Mouse (Mus musculus): Measurements from ENCODE around the gene Rtca. TPM values are rescaled to one million over a fixed set of nuclear protein-coding genes. Genes with fewer than 3 reads are reported as not detected.

Gene Rtca
- polyA plus RNA-seq (2012; rRNA removed) (11.4 and 18.6 TPM in 2 replicates), polyA plus RNA-seq (2014; fragmentation: Nextera tagmentation; extraction: Ambion mirVana) (27.3 TPM in 2 replicates)

- ATAC-seq (ENCODE audit: insufficient read depth) (peak; percentile 93), DNase-seq (ENCODE audit: low read depth in 3 of 3, low spot score in 3 of 3) (peak; percentile 89 to 93 (median 91))
- TF ChIP-seq EP300 (IDR thresholded peaks at IDR 0.05; ENCODE audit: low read depth): no peak
- TF ChIP-seq CTCF (IDR thresholded peaks at IDR 0.05; ENCODE audit: low read depth): peak; percentile 97
- Histone ChIP-seq H3K9me3 (ENCODE audit: control insufficient read depth, low read length) (no peaks in the 10 kb centered on the region), H3K27me3 (ENCODE audit: control insufficient read depth, insufficient read depth, low read length) (no peaks in the 10 kb centered on the region), H3K9ac (replicated peaks) (peak within 1 kb of the TSS; percentile 69), H3K36me3 (replicated peaks; ENCODE audit: control insufficient read depth, insufficient read depth, low read depth) (peaks cover 6% of the 10 kb centered on the region), H3K4me2 (ENCODE audit: low read depth) (peak within 1 kb of the TSS; percentile 61), H3K4me3 (ENCODE audit: insufficient read depth in 1 of 2, low read depth in 2 of 2, low read length in 2 of 2) (peak within 1 kb of the TSS; percentile 76 to 85), H3K4me1 (replicated peaks; ENCODE audit: control insufficient read depth in 2 of 2, insufficient read depth in 2 of 2, low read length in 1 of 2) (peaks cover 5 to 11% of the 10 kb centered on the region in 2 experiments; a peak in 3 of 4 replicates), H3K27ac (no peak within 1 kb of the TSS; the same call in 1 of the 2 replicates)
- under 1% methylated on average over 44 of the region's 44 CpGs for WGBS (ENCODE audit: insufficient replicate concordance)
Measured at GRCm38 (mm10) chr3:116507772-116508351, at the start of gene Rtca. Rtca (minus strand) TSS chr3:116508208.

- TF ChIP-seq CTCF (IDR thresholded peaks at IDR 0.05; ENCODE audit: low read depth) (no peak), EP300 (IDR thresholded peaks at IDR 0.05; ENCODE audit: low read depth) (no peak)
- Histone ChIP-seq H3K4me3 (ENCODE audit: insufficient read depth in 1 of 2, low read depth in 2 of 2, low read length in 2 of 2) (no peak overlapping the region), H3K9ac (replicated peaks) (no peak overlapping the region), H3K4me1 (replicated peaks; ENCODE audit: control insufficient read depth in 2 of 2, insufficient read depth in 2 of 2, low read length in 1 of 2) (no peaks in the 10 kb centered on the region), H3K36me3 (replicated peaks; ENCODE audit: control insufficient read depth, insufficient read depth, low read depth) (no peaks in the 10 kb centered on the region), H3K9me3 (ENCODE audit: control insufficient read depth, low read length) (no peaks in the 10 kb centered on the region), H3K27ac (no peak overlapping the region), H3K27me3 (ENCODE audit: control insufficient read depth, insufficient read depth, low read length) (no peaks in the 10 kb centered on the region), H3K4me2 (ENCODE audit: low read depth) (no peak overlapping the region)
- no peak for DNase-seq (ENCODE audit: low read depth in 3 of 3, low spot score in 3 of 3)
- WGBS (ENCODE audit: insufficient replicate concordance): 81% methylated on average over 5 of the region's 5 CpGs
- no peak for ATAC-seq (ENCODE audit: insufficient read depth)
Measured at GRCm38 (mm10) chr3:116551362-116551761, 43.4 kb upstream of the Rtca start.

- Histone ChIP-seq H3K9me3 (ENCODE audit: control insufficient read depth, low read length) (no peaks in the 10 kb centered on the region), H3K27ac (no peak overlapping the region), H3K27me3 (ENCODE audit: control insufficient read depth, insufficient read depth, low read length) (no peaks in the 10 kb centered on the region), H3K4me3 (ENCODE audit: insufficient read depth in 1 of 2, low read depth in 2 of 2, low read length in 2 of 2) (no peak overlapping the region), H3K9ac (replicated peaks) (no peak overlapping the region), H3K36me3 (replicated peaks; ENCODE audit: control insufficient read depth, insufficient read depth, low read depth) (no peaks in the 10 kb centered on the region), H3K4me2 (ENCODE audit: low read depth) (no peak overlapping the region), H3K4me1 (replicated peaks; ENCODE audit: control insufficient read depth in 2 of 2, insufficient read depth in 2 of 2, low read length in 1 of 2) (no peaks in the 10 kb centered on the region)
- no peak for TF ChIP-seq CTCF (IDR thresholded peaks at IDR 0.05; ENCODE audit: low read depth)
- no peak for TF ChIP-seq EP300 (IDR thresholded peaks at IDR 0.05; ENCODE audit: low read depth)
- WGBS (ENCODE audit: insufficient replicate concordance): 75% methylated on average over 5 of the region's 5 CpGs
- ATAC-seq (ENCODE audit: insufficient read depth) (no peak), DNase-seq (ENCODE audit: low read depth in 3 of 3, low spot score in 3 of 3) (no peak)
Measured at GRCm38 (mm10) chr3:116547430-116547829, 39.4 kb upstream of the Rtca start.

- Histone ChIP-seq H3K36me3 (replicated peaks; ENCODE audit: control insufficient read depth, insufficient read depth, low read depth) (no peaks in the 10 kb centered on the region), H3K4me2 (ENCODE audit: low read depth) (no peak overlapping the region), H3K9ac (replicated peaks) (no peak overlapping the region), H3K4me3 (ENCODE audit: insufficient read depth in 1 of 2, low read depth in 2 of 2, low read length in 2 of 2) (no peak overlapping the region), H3K9me3 (ENCODE audit: control insufficient read depth, low read length) (no peaks in the 10 kb centered on the region), H3K27ac (no peak overlapping the region), H3K27me3 (ENCODE audit: control insufficient read depth, insufficient read depth, low read length) (no peaks in the 10 kb centered on the region), H3K4me1 (replicated peaks; ENCODE audit: control insufficient read depth in 2 of 2, insufficient read depth in 2 of 2, low read length in 1 of 2) (peaks cover 0 to 3% of the 10 kb centered on the region in 2 experiments; a peak in 1 of 4 replicates)
- ATAC-seq (ENCODE audit: insufficient read depth): no peak
- DNase-seq (ENCODE audit: low read depth in 3 of 3, low spot score in 3 of 3): no peak
- WGBS (ENCODE audit: insufficient replicate concordance): 18% methylated on average over 3 of the region's 3 CpGs
- no peak for TF ChIP-seq EP300 (IDR thresholded peaks at IDR 0.05; ENCODE audit: low read depth)
- no peak for TF ChIP-seq CTCF (IDR thresholded peaks at IDR 0.05; ENCODE audit: low read depth)
Measured at GRCm38 (mm10) chr3:116542532-116542931, 34.5 kb upstream of the Rtca start.

- Histone ChIP-seq H3K9me3 (ENCODE audit: control insufficient read depth, low read length) (no peaks in the 10 kb centered on the region), H3K27me3 (ENCODE audit: control insufficient read depth, insufficient read depth, low read length) (no peaks in the 10 kb centered on the region), H3K4me1 (replicated peaks; ENCODE audit: control insufficient read depth in 2 of 2, insufficient read depth in 2 of 2, low read length in 1 of 2) (peaks cover 0 to 3% of the 10 kb centered on the region in 2 experiments; a peak in 1 of 4 replicates), H3K9ac (replicated peaks) (no peak overlapping the region), H3K4me3 (ENCODE audit: insufficient read depth in 1 of 2, low read depth in 2 of 2, low read length in 2 of 2) (no peak overlapping the region), H3K36me3 (replicated peaks; ENCODE audit: control insufficient read depth, insufficient read depth, low read depth) (no peaks in the 10 kb centered on the region), H3K27ac (no peak overlapping the region), H3K4me2 (ENCODE audit: low read depth) (no peak overlapping the region)
- DNase-seq (ENCODE audit: low read depth in 3 of 3, low spot score in 3 of 3) (no peak), ATAC-seq (ENCODE audit: insufficient read depth) (no peak)
- 41% methylated on average over 2 of the region's 2 CpGs for WGBS (ENCODE audit: insufficient replicate concordance)
- TF ChIP-seq EP300 (IDR thresholded peaks at IDR 0.05; ENCODE audit: low read depth): no peak
- TF ChIP-seq CTCF (IDR thresholded peaks at IDR 0.05; ENCODE audit: low read depth): no peak
Measured at GRCm38 (mm10) chr3:116542070-116542469, 34.1 kb upstream of the Rtca start.
